Mouse (Mus musculus): ENCODE measurements at regions not wholly inside any gene's neighbourhood (a gene's known extent, or its start where the extent isn't known, plus 50 kb on each side); places are given as distances from the start of the nearest gene placed in this dataset.

DNA sequence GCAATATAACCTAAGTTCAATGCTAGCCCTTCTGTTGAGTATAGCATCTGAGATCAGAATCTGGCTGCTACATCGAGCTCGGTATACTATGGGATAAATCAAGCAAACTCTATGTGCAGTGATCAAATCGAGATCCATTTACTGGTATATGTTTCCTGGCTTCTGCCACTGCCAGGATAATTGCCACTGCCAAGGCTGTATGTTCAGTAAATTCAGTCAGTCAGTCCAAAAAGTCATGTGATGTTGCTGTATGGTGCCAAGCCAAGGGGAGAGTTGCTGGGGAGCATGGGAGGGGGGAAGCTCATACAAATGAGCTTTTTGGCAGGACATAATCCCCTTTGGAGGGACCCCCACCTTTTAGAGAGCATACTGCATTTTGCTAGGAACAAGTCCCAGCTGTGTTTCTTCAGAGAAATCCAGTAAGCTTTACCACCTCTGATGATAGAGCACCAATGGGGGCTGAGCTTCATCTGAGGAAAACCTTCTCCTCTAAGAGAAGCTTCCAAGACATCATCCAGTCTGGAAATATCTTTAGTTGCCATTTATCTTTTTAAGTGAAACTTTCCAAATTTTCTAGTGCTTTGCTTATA, 389.3 kb upstream of the Plscr5 start:
- Histone ChIP-seq H3K27ac (no peak overlapping the region), H3K4me1 (no peaks in the 10 kb centered on the region), H3K36me3 (no peaks in the 10 kb centered on the region), H3K9me3 (no peaks in the 10 kb centered on the region), H3K4me3 (no peak overlapping the region), H3K9ac (no peak overlapping the region), H3K27me3 (no peaks in the 10 kb centered on the region), H3K4me2 (no peak overlapping the region)
- WGBS: 79% methylated on average over 3 of the region's 3 CpGs
- ATAC-seq (ENCODE audit: insufficient number of reproducible peaks, insufficient read depth, low FRiP score, low TSS enrichment, low read depth): no peak

DNA sequence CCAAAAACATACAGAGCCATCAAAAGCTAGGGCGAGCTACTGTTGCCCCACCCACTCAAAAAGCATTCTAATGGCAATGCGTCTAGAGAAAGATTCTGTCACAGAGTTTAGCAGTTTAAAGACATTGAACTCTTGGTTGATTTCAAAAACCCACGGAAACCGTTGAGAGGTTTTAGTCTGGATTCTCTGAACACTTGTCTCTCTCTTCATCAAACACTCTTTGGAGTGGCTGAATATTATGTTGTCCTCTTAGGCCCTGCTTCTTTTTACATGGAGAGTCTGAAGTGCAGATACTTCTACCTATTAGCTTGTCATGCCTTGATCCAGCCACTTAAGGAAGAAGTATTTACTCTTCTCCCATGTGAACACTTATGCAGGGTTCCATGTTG, 393.9 kb upstream of the Plscr5 start:
- no peak overlapping the region for H3K4me2 ChIP-seq
- no peaks in the 10 kb centered on the region for H3K36me3 ChIP-seq
- no peaks in the 10 kb centered on the region for H3K9me3 ChIP-seq
- H3K4me3 ChIP-seq: no peak overlapping the region
- ATAC-seq (ENCODE audit: insufficient number of reproducible peaks, insufficient read depth, low FRiP score, low TSS enrichment, low read depth): no peak
- no peaks in the 10 kb centered on the region for H3K27me3 ChIP-seq
- H3K27ac ChIP-seq: no peak overlapping the region
- 80% methylated on average over 4 of the region's 4 CpGs for WGBS
- no peaks in the 10 kb centered on the region for H3K4me1 ChIP-seq
- no peak overlapping the region for H3K9ac ChIP-seq

DNA sequence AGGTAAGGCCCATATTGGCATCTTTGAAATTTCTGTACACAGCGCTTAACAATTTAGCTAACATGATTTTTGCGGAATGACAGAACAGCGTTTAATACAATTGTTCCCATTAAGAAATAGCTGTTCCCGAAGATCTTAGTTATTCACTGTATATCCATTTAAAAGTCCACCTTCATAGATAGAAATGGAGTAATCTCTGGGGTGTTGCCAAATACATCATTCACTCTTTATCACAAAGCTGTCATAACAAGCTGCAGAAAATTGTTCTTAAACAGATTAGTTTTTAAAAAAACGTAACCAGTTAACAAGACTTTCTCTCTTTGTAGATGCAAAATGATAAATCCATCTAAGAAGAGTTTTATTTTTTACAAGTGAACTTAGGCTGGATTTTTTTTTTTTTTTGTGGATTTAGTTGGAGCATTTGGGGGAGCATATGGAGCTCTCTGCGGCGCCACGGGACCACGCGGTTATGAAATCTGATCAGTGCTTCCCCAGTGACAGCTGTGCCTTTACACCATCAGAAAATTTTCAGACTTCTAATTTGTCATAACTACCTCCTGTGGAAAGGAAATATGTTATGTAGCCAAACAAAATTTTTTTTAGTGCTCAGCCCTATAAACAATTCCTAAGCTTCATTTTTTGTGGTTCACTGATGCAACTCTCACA, 394.4 kb upstream of the Plscr5 start:
- no peak overlapping the region for H3K4me3 ChIP-seq
- no peak overlapping the region for H3K27ac ChIP-seq
- ATAC-seq (ENCODE audit: insufficient number of reproducible peaks, insufficient read depth, low FRiP score, low TSS enrichment, low read depth): no peak
- 81% methylated on average over 10 of the region's 10 CpGs for WGBS
- no peaks in the 10 kb centered on the region for H3K36me3 ChIP-seq
- H3K4me2 ChIP-seq: no peak overlapping the region
- H3K9ac ChIP-seq: no peak overlapping the region
- no peaks in the 10 kb centered on the region for H3K9me3 ChIP-seq
- no peaks in the 10 kb centered on the region for H3K27me3 ChIP-seq
- no peaks in the 10 kb centered on the region for H3K4me1 ChIP-seq

DNA sequence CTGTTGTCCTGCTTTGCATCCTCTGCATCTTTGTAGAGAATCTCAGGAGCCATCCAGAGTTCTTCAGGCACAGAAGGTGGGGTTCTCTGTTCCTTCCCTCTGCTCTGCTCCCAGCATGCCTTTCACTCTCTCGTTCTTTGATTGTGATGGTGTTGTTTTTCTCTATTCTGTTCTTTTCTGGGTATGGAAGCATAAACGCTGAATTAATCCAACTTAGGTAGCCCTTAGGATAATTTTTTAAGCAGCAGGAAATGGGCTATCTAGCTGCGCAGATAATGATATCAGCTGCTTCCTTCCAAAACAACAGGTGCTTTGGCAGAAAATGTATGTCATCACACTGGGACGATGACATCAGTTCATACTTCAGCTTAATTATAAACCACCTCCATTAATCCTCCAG, 395.8 kb upstream of the Plscr5 start:
- Histone ChIP-seq H3K4me2 (no peak overlapping the region), H3K9ac (no peak overlapping the region), H3K27ac (no peak overlapping the region), H3K36me3 (no peaks in the 10 kb centered on the region), H3K27me3 (no peaks in the 10 kb centered on the region), H3K4me3 (no peak overlapping the region), H3K9me3 (no peaks in the 10 kb centered on the region), H3K4me1 (no peaks in the 10 kb centered on the region)
- WGBS: 86% methylated on average over 4 of the region's 4 CpGs
- ATAC-seq (ENCODE audit: insufficient number of reproducible peaks, insufficient read depth, low FRiP score, low TSS enrichment, low read depth): no peak

DNA sequence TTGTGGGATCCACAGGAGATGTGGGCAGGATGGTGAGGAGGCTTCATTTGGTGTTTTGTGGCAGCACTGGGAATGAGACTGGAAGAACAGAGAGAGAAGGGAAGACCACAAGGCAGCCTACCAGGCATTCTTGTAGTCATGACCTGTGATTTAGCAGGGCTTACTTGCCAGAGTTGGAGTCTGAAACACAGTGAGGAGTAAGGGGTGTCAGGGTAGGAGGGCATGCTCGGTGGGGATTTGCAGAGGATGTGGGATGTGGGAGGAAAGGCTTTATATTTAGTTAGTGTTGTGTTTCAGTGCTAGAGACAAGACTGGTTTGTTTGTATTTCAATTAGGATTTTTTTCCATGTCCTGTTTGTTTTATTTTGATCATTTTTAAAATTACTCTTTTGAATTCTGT, 387.3 kb upstream of the Zic1 start:
- H3K4me1 ChIP-seq: no peaks in the 10 kb centered on the region
- WGBS: 40% methylated on average over 1 of the region's 1 CpGs
- no peak overlapping the region for H3K9ac ChIP-seq
- no peak overlapping the region for H3K27ac ChIP-seq
- no peaks in the 10 kb centered on the region for H3K9me3 ChIP-seq
- no peak overlapping the region for H3K4me2 ChIP-seq
- no peak for ATAC-seq (ENCODE audit: insufficient number of reproducible peaks, insufficient read depth, low FRiP score, low TSS enrichment, low read depth)
- no peaks in the 10 kb centered on the region for H3K36me3 ChIP-seq
- no peaks in the 10 kb centered on the region for H3K27me3 ChIP-seq
- H3K4me3 ChIP-seq: no peak overlapping the region

DNA sequence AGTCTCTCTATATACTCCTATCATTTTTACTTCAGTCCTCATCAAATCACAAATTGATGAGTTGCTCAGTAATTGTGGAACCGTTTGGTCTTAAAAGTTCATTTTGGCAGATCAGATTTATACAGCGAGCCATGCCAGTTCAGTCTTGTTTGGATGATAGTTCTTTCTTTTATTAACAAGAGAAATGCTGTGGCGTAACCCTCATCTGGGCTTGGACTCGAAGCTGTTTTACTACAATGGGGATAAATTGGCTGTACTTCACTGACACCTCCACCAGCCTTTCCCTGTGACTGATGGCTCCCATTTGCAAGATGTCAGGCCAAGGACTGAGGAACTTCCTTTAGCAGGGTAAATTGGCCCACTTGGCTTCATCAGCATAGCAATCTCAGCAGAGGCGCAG, 345.5 kb upstream of the Zic1 start:
- Histone ChIP-seq H3K4me1 (no peaks in the 10 kb centered on the region), H3K27me3 (no peaks in the 10 kb centered on the region), H3K36me3 (no peaks in the 10 kb centered on the region), H3K4me2 (no peak overlapping the region), H3K9me3 (no peaks in the 10 kb centered on the region), H3K4me3 (no peak overlapping the region), H3K9ac (no peak overlapping the region), H3K27ac (no peak overlapping the region)
- 85% methylated on average over 5 of the region's 5 CpGs for WGBS
- ATAC-seq (ENCODE audit: insufficient number of reproducible peaks, insufficient read depth, low FRiP score, low TSS enrichment, low read depth): no peak

DNA sequence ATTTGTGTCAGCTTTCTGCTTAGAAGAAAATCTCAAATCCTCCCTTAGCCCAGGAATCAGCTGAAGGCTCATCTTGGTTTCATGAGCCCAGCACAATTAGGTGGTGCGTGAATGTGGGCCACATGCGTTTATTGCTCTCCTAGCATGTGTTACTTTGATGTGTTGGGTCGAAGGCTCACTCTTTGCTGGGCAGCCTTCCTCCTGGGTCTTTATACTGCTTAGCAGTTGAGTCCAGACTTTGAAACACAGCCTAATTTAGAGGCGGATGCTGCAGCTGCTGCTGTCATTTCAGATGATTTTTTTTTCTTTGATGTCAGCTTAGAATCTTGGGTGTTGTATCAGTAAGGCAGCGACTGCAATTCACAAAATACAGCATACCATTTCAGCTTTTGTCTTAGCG, 315.2 kb upstream of the Zic1 start:
- Histone ChIP-seq H3K27ac (no peak overlapping the region), H3K27me3 (no peaks in the 10 kb centered on the region), H3K4me3 (no peak overlapping the region), H3K9ac (no peak overlapping the region), H3K36me3 (no peaks in the 10 kb centered on the region), H3K9me3 (no peaks in the 10 kb centered on the region), H3K4me1 (no peaks in the 10 kb centered on the region), H3K4me2 (no peak overlapping the region)
- WGBS: 68% methylated on average over 6 of the region's 6 CpGs
- no peak for ATAC-seq (ENCODE audit: insufficient number of reproducible peaks, insufficient read depth, low FRiP score, low TSS enrichment, low read depth)

DNA sequence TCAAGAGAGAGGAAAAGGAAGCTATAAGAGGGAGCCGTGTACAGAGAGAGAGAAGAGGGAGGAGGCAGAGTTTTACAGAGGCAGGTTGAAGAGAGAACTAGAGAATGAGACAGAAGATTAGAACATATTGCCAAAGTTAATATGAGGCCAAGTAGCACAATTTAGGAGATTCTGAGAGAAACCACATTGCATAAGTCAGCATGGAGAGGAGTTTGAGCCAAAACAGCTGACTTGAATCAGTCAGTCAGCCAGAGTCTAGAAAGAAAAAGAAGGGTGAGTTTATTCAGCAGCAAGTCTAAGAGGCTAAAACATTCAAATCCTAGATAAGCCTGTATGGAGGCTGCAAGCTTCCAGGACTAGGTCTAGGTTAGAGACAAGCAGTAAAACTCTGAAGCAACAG, 301.1 kb upstream of the Zic1 start:
- H3K27me3 ChIP-seq: no peaks in the 10 kb centered on the region
- 0 out of 2 replicates have a peak, but pooled peaks cover 4% of the 10 kb centered on the region for H3K9me3 ChIP-seq

DNA sequence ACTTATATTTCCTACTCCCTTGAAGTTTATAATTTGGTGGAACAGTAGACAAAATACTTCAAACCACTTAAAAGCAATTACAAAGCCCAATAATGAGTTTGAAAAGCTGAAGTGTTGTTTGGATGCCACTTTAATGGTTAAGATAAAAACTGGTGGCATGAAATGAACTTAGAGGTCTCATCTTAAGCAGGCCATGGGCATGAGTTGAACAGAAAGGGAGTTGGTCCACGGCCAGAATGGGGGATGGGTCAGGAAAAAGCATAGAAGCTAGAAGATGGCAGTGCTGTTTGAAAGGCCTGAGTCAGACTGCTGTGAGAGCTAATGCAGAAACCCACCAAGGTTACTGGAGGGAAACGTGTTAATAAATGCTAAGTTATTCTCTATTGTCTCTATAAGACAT, 294.5 kb upstream of the Zic1 start:
- Histone ChIP-seq H3K27ac (no peak overlapping the region), H3K36me3 (no peaks in the 10 kb centered on the region), H3K4me3 (no peak overlapping the region), H3K4me2 (no peak overlapping the region), H3K4me1 (no peaks in the 10 kb centered on the region), H3K9ac (no peak overlapping the region), H3K9me3 (no peaks in the 10 kb centered on the region), H3K27me3 (no peaks in the 10 kb centered on the region)
- 66% methylated on average over 2 of the region's 2 CpGs for WGBS
- no peak for ATAC-seq (ENCODE audit: insufficient number of reproducible peaks, insufficient read depth, low FRiP score, low TSS enrichment, low read depth)

More for the DNA sequence above, 301.1 kb upstream of the Zic1 start:
- Histone ChIP-seq H3K9ac (no peak overlapping the region), H3K27ac (no peak overlapping the region), H3K4me1 (no peaks in the 10 kb centered on the region), H3K4me3 (no peak overlapping the region), H3K4me2 (no peak overlapping the region), H3K36me3 (no peaks in the 10 kb centered on the region)
- 71% methylated on average over 1 of the region's 1 CpGs for WGBS
- ATAC-seq (ENCODE audit: insufficient number of reproducible peaks, insufficient read depth, low FRiP score, low TSS enrichment, low read depth): no peak

DNA sequence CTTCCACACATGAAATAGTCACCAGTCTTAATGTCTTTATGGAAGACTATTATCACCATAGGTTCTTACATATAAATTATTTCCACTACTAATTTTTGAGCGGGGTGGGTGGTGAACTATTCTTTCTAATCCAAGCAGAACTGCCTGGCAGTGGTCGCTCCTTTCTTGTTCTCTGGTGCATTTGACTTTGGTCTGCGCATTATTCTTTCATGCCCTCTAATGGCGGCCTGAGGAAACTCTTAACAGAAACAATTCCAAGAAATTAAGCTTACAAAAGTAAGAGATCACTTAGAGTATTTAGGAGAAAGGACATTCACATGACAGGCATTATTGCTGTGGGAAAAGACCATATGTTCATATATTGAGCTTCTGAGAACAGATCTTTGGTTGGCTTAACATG, 288.5 kb upstream of the Zic1 start:
- ATAC-seq (ENCODE audit: insufficient number of reproducible peaks, insufficient read depth, low FRiP score, low TSS enrichment, low read depth): no peak
- H3K4me3 ChIP-seq: no peak overlapping the region
- no peaks in the 10 kb centered on the region for H3K36me3 ChIP-seq
- no peak overlapping the region for H3K27ac ChIP-seq
- no peak overlapping the region for H3K4me2 ChIP-seq
- no peak overlapping the region for H3K9ac ChIP-seq
- H3K9me3 ChIP-seq: no peaks in the 10 kb centered on the region
- WGBS: 46% methylated on average over 4 of the region's 4 CpGs
- H3K27me3 ChIP-seq: no peaks in the 10 kb centered on the region
- H3K4me1 ChIP-seq: no peaks in the 10 kb centered on the region

DNA sequence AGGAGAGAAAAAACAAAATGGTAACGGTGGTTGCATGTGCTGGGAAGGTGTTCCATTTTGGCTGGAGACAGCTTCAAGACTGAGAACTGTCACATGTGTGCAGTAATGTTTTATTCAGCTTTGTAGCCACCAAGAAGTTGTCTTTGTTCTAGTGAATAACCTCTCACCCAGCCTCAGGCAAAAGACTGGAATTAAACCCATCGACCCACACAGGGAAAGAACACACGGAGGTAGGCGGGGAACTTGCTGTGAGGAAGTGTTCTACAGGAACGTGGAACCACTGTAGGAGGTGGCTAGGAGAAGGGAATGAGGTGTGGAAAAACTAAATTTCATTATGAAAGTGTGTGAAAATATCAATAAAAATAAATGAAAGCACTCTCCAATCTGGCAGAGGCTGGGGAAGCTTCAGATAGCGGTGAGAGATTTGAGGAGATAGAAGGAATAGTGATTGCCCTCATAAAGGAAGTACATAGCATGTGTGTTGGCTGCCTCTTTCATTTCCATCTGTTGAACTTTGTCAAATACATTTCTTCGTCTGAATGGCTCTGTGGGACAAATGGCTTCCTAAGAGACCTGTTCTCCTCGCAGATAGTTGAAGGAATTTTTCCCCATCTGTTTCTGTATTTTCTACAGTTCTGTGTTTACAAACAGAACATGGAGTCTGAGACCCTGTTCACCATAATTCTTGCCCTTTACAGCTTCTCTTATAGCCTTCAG, 286.9 kb upstream of the Zic1 start:
- Histone ChIP-seq H3K4me3 (no peak overlapping the region), H3K27me3 (no peaks in the 10 kb centered on the region), H3K9ac (no peak overlapping the region), H3K27ac (no peak overlapping the region), H3K36me3 (no peaks in the 10 kb centered on the region), H3K4me1 (no peaks in the 10 kb centered on the region), H3K4me2 (no peak overlapping the region), H3K9me3 (no peaks in the 10 kb centered on the region)
- no peak for ATAC-seq (ENCODE audit: insufficient number of reproducible peaks, insufficient read depth, low FRiP score, low TSS enrichment, low read depth)
- WGBS: 49% methylated on average over 8 of the region's 8 CpGs

DNA sequence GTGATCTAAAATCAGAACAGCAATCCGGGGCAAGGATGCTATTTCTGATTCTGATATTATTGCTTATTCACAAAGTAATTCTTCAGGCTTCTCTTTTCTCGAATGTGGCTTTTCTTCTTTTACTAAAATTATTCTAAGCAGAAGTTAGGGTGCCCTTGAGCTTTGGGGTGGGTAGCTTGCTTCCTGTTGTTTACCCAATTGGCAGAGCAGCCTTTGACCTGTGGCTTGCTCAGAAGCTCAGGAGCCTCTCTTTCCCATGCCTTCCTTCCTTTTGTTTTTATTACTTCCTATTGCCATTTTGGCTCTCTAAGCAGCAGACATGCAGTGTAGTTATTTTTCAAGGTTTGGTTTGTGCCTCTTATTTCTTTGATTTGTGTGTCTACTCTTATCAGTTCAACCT, 244.8 kb upstream of the Zic1 start:
- Histone ChIP-seq H3K4me3 (no peak overlapping the region), H3K36me3 (no peaks in the 10 kb centered on the region), H3K4me1 (no peaks in the 10 kb centered on the region), H3K27me3 (no peaks in the 10 kb centered on the region), H3K9ac (no peak overlapping the region), H3K27ac (no peak overlapping the region), H3K4me2 (no peak overlapping the region), H3K9me3 (no peaks in the 10 kb centered on the region)
- no peak for ATAC-seq (ENCODE audit: insufficient number of reproducible peaks, insufficient read depth, low FRiP score, low TSS enrichment, low read depth)
- 79% methylated on average over 2 of the region's 2 CpGs for WGBS
